Mouse (Mus musculus) C2C12 (cell line): ENCODE results near the gene Gp6. TPM values are rescaled to one million over a fixed set of nuclear protein-coding genes. Genes with fewer than 3 reads are reported as not detected.

Source experiments
- H3K27me3 ChIP-seq: one replicate; pipeline ENCODE4 v1.6.1; 2011; ENCODE audit not compliant: control insufficient read depth, insufficient read depth, insufficient read length
- H3K36me3 ChIP-seq: one replicate; pipeline ENCODE4 v1.6.1; 2011; ENCODE audit not compliant: control insufficient read depth, insufficient read depth
- H3K4me3 ChIP-seq: one replicate; pipeline ENCODE4 v1.5.1; 2011; ENCODE audit warnings: mild to moderate bottlenecking, control low read depth; ENCODE audit not compliant: poor library complexity, insufficient read depth, severe bottlenecking
- H3K79me2 ChIP-seq: one replicate; pipeline ENCODE4 v1.6.1; 2011; ENCODE audit not compliant: control insufficient read depth, insufficient read depth
- H3K79me3 ChIP-seq: one replicate; pipeline ENCODE4 v1.6.1; 2011; ENCODE audit warnings: low read depth, control low read depth
- H3ac ChIP-seq: one replicate; pipeline ENCODE3; 2011; ENCODE audit warnings: low read depth; ENCODE audit not compliant: control insufficient read depth, insufficient read length
- CEBPB ChIP-seq: IDR thresholded peaks from one replicate; pipeline ENCODE4 v1.6.1; 2011; ENCODE audit warnings: low read depth, mild to moderate bottlenecking, control low read depth, moderate library complexity
- CTCF ChIP-seq: IDR thresholded peaks from one replicate; pipeline ENCODE4 v1.5.1; 2011; ENCODE audit not compliant: control insufficient read depth, insufficient read depth, insufficient read length
- FOSL1 ChIP-seq: IDR thresholded peaks from one replicate; pipeline ENCODE4 v1.8.0; 2011; ENCODE audit warnings: mild to moderate bottlenecking, low read length; ENCODE audit not compliant: poor library complexity, insufficient read depth, severe bottlenecking
- MAX ChIP-seq: IDR thresholded peaks from one replicate; pipeline ENCODE4 v1.6.1; 2011; ENCODE audit warnings: mild to moderate bottlenecking, control low read depth
- MYOD1 ChIP-seq: IDR thresholded peaks from one replicate; pipeline ENCODE4 v1.6.1; 2011; ENCODE audit warnings: low read depth; ENCODE audit not compliant: control insufficient read depth, insufficient read length
- MYOG ChIP-seq: IDR thresholded peaks from one replicate; pipeline ENCODE4 v1.6.1; 2011; ENCODE audit not compliant: control insufficient read depth, insufficient read length; ENCODE audit errors: extremely low read depth
- USF1 ChIP-seq: IDR thresholded peaks from one replicate; pipeline ENCODE4 v1.6.1; 2011; ENCODE audit warnings: low read depth, mild to moderate bottlenecking, control low read depth, moderate library complexity
- microRNA-seq: library from miRNA; unstranded; fragments of <30 nt; microRNA quantifications from one replicate; pipeline ENCODE4, GENCODE M21; 2019; ENCODE audit warnings: borderline microRNAs expressed
- polyA plus RNA-seq: library from polyadenylated mRNA; unstranded; fragments of >200 nt; fragmentation: generic; extraction: Trizol; gene quantifications from one replicate; pipeline ENCODE4 v1.2.1, GENCODE M21; 2012; ENCODE audit warnings: missing spikeins

Gp6 gene
- polyA plus RNA-seq, 1 experiment: not detected

DNA sequence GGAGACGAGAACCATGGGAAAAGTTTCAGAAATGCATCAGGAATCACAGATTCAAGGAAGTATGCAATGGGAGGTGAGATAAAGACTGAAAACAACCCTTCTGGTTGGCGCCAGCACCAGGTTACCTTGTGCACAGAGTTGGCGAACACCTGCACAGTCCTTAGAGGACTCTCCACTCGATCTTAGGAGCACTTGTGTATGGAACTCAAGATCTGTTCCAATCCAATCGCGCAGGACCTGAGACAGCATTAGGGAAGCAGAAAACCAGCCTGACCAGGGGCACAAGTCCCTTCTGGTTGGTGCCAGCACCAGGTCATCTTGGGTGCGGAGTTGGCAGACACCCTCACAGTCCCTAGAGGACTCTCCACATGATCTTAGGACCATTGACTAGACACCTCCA lies 24.0 kb downstream of the Gp6 start:
- Histone ChIP-seq H3K4me3 (no peak overlapping the region), H3K79me3 (no peaks in the 10 kb centered on the region), H3K79me2 (no peaks in the 10 kb centered on the region), H3K36me3 (no peaks in the 10 kb centered on the region), H3K27me3 (no peaks in the 10 kb centered on the region), H3ac (no peak overlapping the region)
- TF ChIP-seq CEBPB (no peak), MYOG (no peak), USF1 (no peak)

DNA sequence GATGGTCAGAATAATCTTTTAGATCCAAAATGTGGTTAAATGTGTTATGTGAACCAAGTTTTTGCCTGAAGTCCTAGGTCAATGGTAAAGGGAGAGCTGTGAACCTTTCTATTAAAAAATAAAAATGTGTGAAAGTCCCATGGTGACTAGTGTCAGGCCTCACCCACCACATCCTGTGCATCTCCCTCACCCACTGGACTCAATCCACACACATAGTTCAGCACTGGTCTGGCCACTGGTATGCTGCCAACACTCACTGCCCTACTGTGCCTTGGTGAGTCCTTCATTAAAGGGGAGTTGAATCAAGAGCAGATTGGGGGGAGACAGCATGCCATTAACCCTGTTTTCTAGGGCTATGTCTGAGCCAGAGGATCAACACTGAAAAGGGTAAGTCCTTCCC lies 60.0 kb downstream of the Gp6 start, which contains the start of gene Ncr1:
TSS of gene Ncr1 (plus strand) at position 216 of the 400 bp plus-strand sequence.
- Histone ChIP-seq H3K27me3 (no peaks in the 10 kb centered on the region), H3K79me2 (no peaks in the 10 kb centered on the region)
- TF ChIP-seq MYOG (no peak), CTCF (no peak), MYOD1 (no peak), MAX (no peak), USF1 (no peak), CEBPB (no peak), FOSL1 (no peak)

DNA sequence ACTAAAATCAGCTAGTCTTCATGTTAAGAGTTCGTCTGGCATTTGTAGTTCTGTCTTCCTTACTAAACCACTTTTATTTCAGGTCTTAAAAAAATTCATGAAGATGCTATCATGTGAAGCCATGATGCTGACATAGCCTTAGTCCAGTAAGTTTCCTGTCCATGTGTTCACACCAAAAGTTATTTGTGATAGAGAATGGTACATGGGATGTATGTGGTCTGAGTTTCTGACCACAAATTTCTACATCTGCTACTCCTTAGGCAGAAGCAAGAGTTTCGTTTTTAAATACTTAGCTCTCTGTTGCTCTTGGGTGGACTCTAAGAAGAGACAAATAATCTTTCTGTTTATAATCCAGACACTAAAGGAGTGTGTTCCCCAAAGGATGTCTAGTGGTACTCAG lies 74.2 kb downstream of the Gp6 start:
- H3K27me3 ChIP-seq: no peaks in the 10 kb centered on the region
- no peaks in the 10 kb centered on the region for H3K36me3 ChIP-seq
- H3K79me3 ChIP-seq: no peaks in the 10 kb centered on the region
- no peaks in the 10 kb centered on the region for H3K79me2 ChIP-seq
- H3K4me3 ChIP-seq: no peak overlapping the region
- TF ChIP-seq CEBPB: no peak
- no peak for TF ChIP-seq USF1
- no peak for TF ChIP-seq MYOG
- H3ac ChIP-seq: no peak overlapping the region

More for the DNA sequence above, 60.0 kb downstream of the Gp6 start, which contains the start of gene Ncr1:
- Histone ChIP-seq H3K4me3 (no peak within 1 kb of the TSS), H3K79me3 (no peaks in the 10 kb centered on the region), H3ac (no peak within 1 kb of the TSS), H3K36me3 (no peaks in the 10 kb centered on the region)

Small RNA genes within 50 kb of the gene (microRNA-seq; reads per million reads assigned to microRNA genes)
- not detected for gene Gm24605
- gene Gm24752: not detected
- gene Gm25349: not detected

Other genes starting within 250 kb of the Gp6 start
- gene Leng9, start 247.4 kb downstream of the Gp6 start, polyA plus RNA-seq: 2.4 TPM
- 26.1 TPM for gene Cdc42ep5, start 232.9 kb downstream of the Gp6 start, polyA plus RNA-seq
- not detected for gene Lilra5, start 160.0 kb downstream of the Gp6 start, polyA plus RNA-seq
- gene Ncr1, start 60.0 kb downstream of the Gp6 start, polyA plus RNA-seq: not detected
- gene Rdh13, start 47.9 kb upstream of the Gp6 start, polyA plus RNA-seq: 40.7 TPM
- gene Eps8l1, start 62.9 kb upstream of the Gp6 start, polyA plus RNA-seq: 0.28 TPM
- 54.6 TPM for gene Ppp1r12c, start 103.9 kb upstream of the Gp6 start, polyA plus RNA-seq
- gene Tnnt1, start 118.6 kb upstream of the Gp6 start, polyA plus RNA-seq: 34.7 TPM
- 0.91 TPM for gene Tnni3, start 126.5 kb upstream of the Gp6 start, polyA plus RNA-seq
- gene Dnaaf3, start 134.7 kb upstream of the Gp6 start, polyA plus RNA-seq: 1.4 TPM
- gene Syt5, start 149.8 kb upstream of the Gp6 start, polyA plus RNA-seq: 0.11 TPM
- not detected for gene Ptprh, start 206.3 kb upstream of the Gp6 start, polyA plus RNA-seq
- 2.8 TPM for gene Tmem86b, start 233.7 kb upstream of the Gp6 start, polyA plus RNA-seq